Mouse (Mus musculus): ENCODE results near the gene Efl1. TPM values are rescaled to one million over a fixed set of nuclear protein-coding genes. Genes with fewer than 3 reads are reported as not detected.

Gene Efl1
- polyA plus RNA-seq, 1 experiment: 27.1 TPM

- Histone ChIP-seq H3K36me3 (ENCODE audit: control insufficient read depth, insufficient read depth, low read length, poor library complexity, severe bottlenecking) (no peaks in the 10 kb centered on the region), H3K9me3 (replicated peaks; ENCODE audit: control insufficient read depth, insufficient read depth, low read length, poor library complexity, severe bottlenecking) (no peaks in the 10 kb centered on the region), H3K27me3 (ENCODE audit: control insufficient read depth, insufficient read depth, low read length, poor library complexity, severe bottlenecking) (no peaks in the 10 kb centered on the region), H3K27ac (ENCODE audit: insufficient read depth, low read length) (no peak overlapping the region), H3K4me3 (ENCODE audit: low read depth, low read length) (no peak overlapping the region), H3K9ac (ENCODE audit: low read depth, poor library complexity, severe bottlenecking) (no peak overlapping the region), H3K4me1 (ENCODE audit: control insufficient read depth, insufficient read depth, low read length) (peaks cover 2% of the 10 kb centered on the region)
- TF ChIP-seq CTCF (IDR thresholded peaks at IDR 0.05; ENCODE audit: low read depth, low read length): no peak
- TF ChIP-seq EP300 (IDR thresholded peaks at IDR 0.05; ENCODE audit: insufficient read depth, low read depth, low read length): no peak
- no peak for TF ChIP-seq POLR2A (IDR thresholded peaks at IDR 0.05; ENCODE audit: insufficient read depth, low read length)
These were observed 72.5 kb downstream of the Efl1 start for GRCm38 (mm10) chr7:82720906-82721305.

GRCm38 (mm10) chr7:82722486-82723123, 74.2 kb downstream of the Efl1 start:
- no peak overlapping the region for H3K4me3 ChIP-seq (ENCODE audit: low read depth, low read length)
- no peaks in the 10 kb centered on the region for H3K9me3 ChIP-seq (replicated peaks; ENCODE audit: control insufficient read depth, insufficient read depth, low read length, poor library complexity, severe bottlenecking)
- peaks cover 2% of the 10 kb centered on the region for H3K4me1 ChIP-seq (ENCODE audit: control insufficient read depth, insufficient read depth, low read length)
- no peaks in the 10 kb centered on the region for H3K36me3 ChIP-seq (ENCODE audit: control insufficient read depth, insufficient read depth, low read length, poor library complexity, severe bottlenecking)
- no peaks in the 10 kb centered on the region for H3K27me3 ChIP-seq (ENCODE audit: control insufficient read depth, insufficient read depth, low read length, poor library complexity, severe bottlenecking)
- TF ChIP-seq EP300 (IDR thresholded peaks at IDR 0.05; ENCODE audit: insufficient read depth, low read depth, low read length) (no peak), POLR2A (IDR thresholded peaks at IDR 0.05; ENCODE audit: insufficient read depth, low read length) (no peak), CTCF (IDR thresholded peaks at IDR 0.05; ENCODE audit: low read depth, low read length) (no peak)
- H3K27ac ChIP-seq (ENCODE audit: insufficient read depth, low read length): no peak overlapping the region
- H3K9ac ChIP-seq (ENCODE audit: low read depth, poor library complexity, severe bottlenecking): no peak overlapping the region

GRCm38 (mm10) chr7:82723151-82723871, 74.9 kb downstream of the Efl1 start:
- Histone ChIP-seq H3K9ac (ENCODE audit: low read depth, poor library complexity, severe bottlenecking) (no peak overlapping the region), H3K27me3 (ENCODE audit: control insufficient read depth, insufficient read depth, low read length, poor library complexity, severe bottlenecking) (no peaks in the 10 kb centered on the region), H3K27ac (ENCODE audit: insufficient read depth, low read length) (no peak overlapping the region), H3K4me3 (ENCODE audit: low read depth, low read length) (no peak overlapping the region), H3K9me3 (replicated peaks; ENCODE audit: control insufficient read depth, insufficient read depth, low read length, poor library complexity, severe bottlenecking) (no peaks in the 10 kb centered on the region), H3K36me3 (ENCODE audit: control insufficient read depth, insufficient read depth, low read length, poor library complexity, severe bottlenecking) (no peaks in the 10 kb centered on the region), H3K4me1 (ENCODE audit: control insufficient read depth, insufficient read depth, low read length) (peaks cover 2% of the 10 kb centered on the region)
- TF ChIP-seq CTCF (IDR thresholded peaks at IDR 0.05; ENCODE audit: low read depth, low read length): no peak
- TF ChIP-seq EP300 (IDR thresholded peaks at IDR 0.05; ENCODE audit: insufficient read depth, low read depth, low read length): no peak
- TF ChIP-seq POLR2A (IDR thresholded peaks at IDR 0.05; ENCODE audit: insufficient read depth, low read length): no peak

GRCm38 (mm10) chr7:82724491-82724890, 76.1 kb downstream of the Efl1 start:
- Histone ChIP-seq H3K9me3 (replicated peaks; ENCODE audit: control insufficient read depth, insufficient read depth, low read length, poor library complexity, severe bottlenecking) (no peaks in the 10 kb centered on the region), H3K36me3 (ENCODE audit: control insufficient read depth, insufficient read depth, low read length, poor library complexity, severe bottlenecking) (no peaks in the 10 kb centered on the region), H3K9ac (ENCODE audit: low read depth, poor library complexity, severe bottlenecking) (no peak overlapping the region), H3K27ac (ENCODE audit: insufficient read depth, low read length) (no peak overlapping the region), H3K4me1 (ENCODE audit: control insufficient read depth, insufficient read depth, low read length) (peaks cover 2% of the 10 kb centered on the region), H3K4me3 (ENCODE audit: low read depth, low read length) (no peak overlapping the region), H3K27me3 (ENCODE audit: control insufficient read depth, insufficient read depth, low read length, poor library complexity, severe bottlenecking) (no peaks in the 10 kb centered on the region)
- no peak for TF ChIP-seq CTCF (IDR thresholded peaks at IDR 0.05; ENCODE audit: low read depth, low read length)
- TF ChIP-seq POLR2A (IDR thresholded peaks at IDR 0.05; ENCODE audit: insufficient read depth, low read length): no peak
- no peak for TF ChIP-seq EP300 (IDR thresholded peaks at IDR 0.05; ENCODE audit: insufficient read depth, low read depth, low read length)

DNA sequence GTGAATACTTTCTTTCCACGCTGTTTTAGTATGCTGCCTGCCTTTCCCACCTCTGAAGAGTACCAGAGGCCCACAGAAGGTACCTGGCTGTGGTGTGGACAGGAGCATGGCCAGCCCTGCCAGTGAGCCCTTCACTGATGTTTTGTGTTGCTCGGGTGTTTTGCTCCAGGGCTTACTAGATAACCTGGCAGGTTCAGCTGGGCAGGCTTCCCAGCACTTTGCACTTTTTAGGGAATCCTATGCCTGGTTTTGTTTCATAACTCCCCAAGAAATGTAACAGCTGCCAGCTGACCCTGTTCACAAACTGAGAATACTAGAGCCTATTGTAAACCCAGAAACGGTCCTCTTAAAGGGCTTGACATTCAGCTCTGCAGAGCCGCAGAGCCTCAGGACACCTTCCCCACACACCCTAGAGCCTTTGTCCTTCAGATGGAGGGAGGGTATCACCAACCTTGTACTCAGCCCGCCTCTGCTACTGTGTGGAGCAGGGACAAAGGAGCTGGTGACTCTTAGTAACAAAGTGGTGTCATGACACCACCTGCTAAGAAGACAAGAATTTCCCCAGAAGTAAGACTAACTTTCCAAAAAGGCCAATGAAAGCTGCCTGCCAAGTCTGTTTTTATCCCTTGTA, 76.7 kb downstream of the Efl1 start:
- TF ChIP-seq CTCF (IDR thresholded peaks at IDR 0.05; ENCODE audit: low read depth, low read length): no peak
- TF ChIP-seq EP300 (IDR thresholded peaks at IDR 0.05; ENCODE audit: insufficient read depth, low read depth, low read length): 0 out of 2 replicates have a peak, but pooled peaks have one; percentile 54
- H3K27ac ChIP-seq (ENCODE audit: insufficient read depth, low read length): no peak overlapping the region
- no peak overlapping the region for H3K9ac ChIP-seq (ENCODE audit: low read depth, poor library complexity, severe bottlenecking)
- no peak overlapping the region for H3K4me3 ChIP-seq (ENCODE audit: low read depth, low read length)
- no peaks in the 10 kb centered on the region for H3K27me3 ChIP-seq (ENCODE audit: control insufficient read depth, insufficient read depth, low read length, poor library complexity, severe bottlenecking)
- H3K4me1 ChIP-seq (ENCODE audit: control insufficient read depth, insufficient read depth, low read length): peaks cover 2% of the 10 kb centered on the region
- no peaks in the 10 kb centered on the region for H3K9me3 ChIP-seq (replicated peaks; ENCODE audit: control insufficient read depth, insufficient read depth, low read length, poor library complexity, severe bottlenecking)
- H3K36me3 ChIP-seq (ENCODE audit: control insufficient read depth, insufficient read depth, low read length, poor library complexity, severe bottlenecking): no peaks in the 10 kb centered on the region

All from ES-Bruce4 (cell line).